Mouse (Mus musculus): ENCODE measurements at regions not wholly inside any gene's neighbourhood (a gene's known extent, or its start where the extent isn't known, plus 50 kb on each side); places are given as distances from the start of the nearest gene placed in this dataset.

DNA sequence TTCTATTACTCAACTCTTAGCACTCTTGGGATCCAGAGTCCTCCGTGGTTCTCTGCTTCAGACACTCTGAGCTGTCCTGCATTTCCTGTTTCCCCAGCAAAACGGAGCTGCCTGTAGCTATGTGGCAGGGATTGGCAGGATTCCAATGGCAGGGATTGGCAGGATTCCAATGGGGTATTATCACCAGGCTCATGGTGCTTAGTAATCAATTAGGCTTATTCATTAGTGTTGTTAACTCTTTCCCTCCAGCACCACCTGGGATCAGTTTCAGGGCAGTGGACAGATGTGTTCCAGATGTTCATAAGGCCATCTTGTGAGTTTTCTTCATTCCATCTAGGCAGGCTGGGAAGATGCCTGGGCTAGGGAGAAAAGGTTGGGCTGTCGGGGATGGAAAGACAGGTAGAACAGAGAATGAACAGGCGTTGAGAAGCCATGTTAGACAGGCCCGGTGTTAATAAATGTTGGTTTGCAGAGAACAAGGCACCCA lies 163.5 kb downstream of the Emp1 start:
- DNase-seq: no peak

DNA sequence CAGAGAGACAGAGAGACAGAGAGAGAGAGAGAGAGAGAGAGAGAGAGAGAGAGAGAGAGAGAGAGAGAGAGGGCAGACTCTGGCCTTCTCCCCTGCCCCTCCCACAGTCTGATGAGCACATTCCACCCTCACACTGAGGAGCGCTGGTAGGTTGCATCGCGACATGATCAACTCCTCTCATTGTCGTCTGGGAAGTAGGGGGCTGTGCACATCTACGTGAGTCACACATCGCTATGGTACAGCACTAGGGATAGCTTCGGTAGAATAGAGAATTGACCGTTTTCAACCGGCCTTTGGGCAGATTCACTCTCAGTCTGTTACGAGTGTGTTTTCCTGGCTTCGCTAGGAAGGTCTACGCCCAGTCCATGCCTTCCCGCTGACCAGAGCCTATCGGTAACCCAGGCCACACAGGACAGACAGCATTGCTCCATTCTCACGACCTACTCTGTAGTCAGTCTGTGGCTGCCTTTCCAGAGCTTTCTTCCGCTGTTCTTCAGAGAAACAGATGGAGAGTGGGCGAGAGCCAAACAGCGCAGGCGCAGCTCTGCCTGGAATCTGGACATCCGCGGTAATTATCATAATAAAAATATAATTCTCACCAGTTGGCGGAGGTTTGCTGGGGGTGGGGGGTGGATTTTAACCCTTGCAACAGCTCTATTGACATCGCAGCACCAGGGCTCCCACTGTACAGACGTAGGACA lies 164.3 kb downstream of the Emp1 start:
- no peak for DNase-seq

DNA sequence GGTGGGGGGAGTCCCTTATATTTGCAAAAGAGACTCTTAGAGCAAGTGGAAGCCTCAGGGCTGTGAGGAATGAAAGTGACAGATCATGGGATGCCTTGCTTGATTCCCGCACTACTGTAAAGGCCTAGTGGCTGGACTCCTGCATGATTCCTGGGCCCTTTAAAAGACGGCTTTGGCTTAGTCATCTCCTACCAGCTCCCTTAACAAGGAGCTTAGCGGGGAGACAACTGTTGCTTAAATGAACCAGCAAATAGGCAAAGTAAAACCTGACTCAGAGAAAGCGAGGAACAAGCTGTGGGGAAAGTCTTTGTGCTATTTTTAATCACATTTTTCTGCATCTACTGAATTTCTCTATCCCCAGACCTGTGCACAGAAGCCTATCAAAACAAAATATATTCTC lies 165.5 kb downstream of the Emp1 start:
- no peak for DNase-seq

DNA sequence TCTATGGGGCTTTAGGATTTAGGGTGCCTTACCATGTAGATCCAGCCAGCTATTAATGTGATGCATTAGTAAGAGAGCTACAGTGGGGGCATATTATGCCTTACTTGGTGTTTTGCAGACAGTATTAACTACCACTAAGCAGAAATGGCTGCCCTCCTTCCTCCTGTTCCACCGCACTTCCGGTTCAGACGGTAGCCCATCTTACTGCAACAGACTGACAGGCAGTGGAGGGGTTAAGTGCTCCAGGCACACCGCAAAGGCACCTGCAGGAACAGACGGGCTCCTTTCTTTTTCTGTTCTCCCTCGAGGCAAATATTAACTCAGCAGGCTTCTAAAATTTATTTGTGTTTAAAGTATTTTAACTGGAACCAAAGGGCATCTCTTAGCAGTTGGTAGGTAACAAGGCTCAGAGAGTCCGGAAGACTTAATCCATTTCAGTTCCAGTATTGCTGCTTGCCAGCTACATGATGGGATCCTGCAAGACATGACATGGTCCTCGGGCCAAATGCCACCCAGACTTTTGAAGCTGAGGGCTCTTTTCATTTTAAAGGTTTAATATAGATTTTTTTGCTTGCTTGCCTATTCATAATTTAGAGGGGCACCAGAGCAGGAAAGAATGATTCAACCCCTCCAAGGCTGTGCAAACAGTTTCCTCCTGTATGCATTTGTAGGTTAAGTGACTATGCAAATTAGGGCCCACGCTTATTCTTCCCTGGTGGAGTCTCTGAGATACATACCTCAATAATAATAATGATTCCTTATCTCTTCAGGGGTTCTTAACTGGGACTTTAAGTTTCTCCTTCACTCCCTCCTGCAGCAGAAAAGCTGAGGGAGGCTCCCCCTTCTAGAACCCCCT lies 177.7 kb downstream of the Emp1 start:
- no peak for DNase-seq

DNA sequence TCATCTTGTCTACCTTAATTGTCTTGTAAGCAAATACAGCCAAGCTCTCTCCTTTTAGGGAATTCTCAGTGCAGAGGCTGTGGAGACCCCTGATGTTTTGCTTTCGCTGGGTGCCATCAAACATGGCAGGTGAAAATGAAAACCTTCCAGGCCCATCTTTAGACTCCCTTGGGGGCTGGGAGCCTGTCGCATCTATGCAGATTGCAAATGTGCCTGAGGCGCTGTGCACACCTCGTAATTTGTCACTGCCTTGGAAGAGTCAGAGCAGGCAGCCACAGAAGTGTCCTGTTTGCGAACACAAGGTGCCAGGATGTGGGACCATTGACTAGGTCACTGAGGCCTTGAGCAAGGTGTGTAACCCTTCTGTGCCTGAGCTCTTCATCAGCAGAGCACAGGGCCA lies 179.2 kb downstream of the Emp1 start:
- no peak for DNase-seq

DNA sequence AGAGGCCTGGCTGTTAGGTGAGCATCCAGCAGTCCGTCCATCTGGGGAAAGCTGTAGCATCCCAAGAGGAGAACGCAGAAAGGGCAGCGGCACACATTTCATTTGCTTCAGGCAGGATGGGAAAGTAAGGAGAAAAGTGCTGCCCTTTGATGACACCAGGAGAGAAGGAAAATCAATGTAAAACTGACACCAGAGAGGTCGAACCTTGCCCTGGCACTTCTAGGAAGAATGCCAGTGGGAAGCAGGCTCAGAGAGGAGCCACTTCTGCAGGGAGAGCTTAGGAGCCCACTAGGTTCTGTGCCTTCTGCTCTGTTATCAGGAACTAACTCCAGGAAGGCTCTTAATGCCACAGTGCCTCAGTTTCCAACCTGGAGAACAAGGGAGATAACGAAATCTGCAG lies 180.0 kb downstream of the Emp1 start:
- no peak for DNase-seq

DNA sequence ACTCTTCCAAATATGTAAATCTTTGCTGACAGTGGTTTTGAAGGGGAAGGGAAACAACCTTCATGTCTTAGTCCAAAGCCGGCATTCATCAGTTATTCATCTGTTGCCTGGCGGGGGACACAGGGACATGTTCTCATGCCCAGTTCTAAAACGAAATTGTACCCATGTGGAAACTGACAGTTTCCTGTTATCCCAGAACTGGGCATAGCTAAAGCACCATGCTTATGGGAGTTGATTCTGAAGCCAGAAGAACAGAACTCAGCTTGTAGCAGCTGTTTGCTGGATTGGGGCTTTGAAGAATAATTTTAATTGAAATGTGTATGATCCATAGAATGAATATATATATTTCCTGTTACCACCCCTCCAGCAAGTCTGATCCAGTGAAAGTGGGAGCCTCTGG lies 181.0 kb downstream of the Emp1 start:
- DNase-seq: no peak

DNA sequence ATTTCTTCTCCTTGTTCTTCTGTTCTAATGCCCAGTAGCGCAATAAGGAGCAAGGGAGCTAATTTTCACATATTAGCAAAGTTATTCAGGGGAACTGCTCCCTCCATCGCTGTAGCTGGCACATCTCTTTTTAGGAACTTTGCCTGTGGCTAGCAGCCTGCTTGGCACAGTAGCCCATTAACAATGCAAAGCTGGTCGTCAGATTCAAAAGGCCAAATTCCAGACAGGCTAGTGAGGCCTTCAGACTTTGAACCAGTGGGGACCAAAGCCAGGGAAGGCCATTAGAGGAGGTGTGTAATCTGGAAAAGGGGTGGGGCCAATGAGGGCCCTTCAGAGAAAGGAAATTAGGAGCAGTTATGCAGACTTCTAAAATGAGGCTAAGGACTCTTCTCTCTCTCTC lies 181.5 kb downstream of the Emp1 start:
- no peak for DNase-seq

DNA sequence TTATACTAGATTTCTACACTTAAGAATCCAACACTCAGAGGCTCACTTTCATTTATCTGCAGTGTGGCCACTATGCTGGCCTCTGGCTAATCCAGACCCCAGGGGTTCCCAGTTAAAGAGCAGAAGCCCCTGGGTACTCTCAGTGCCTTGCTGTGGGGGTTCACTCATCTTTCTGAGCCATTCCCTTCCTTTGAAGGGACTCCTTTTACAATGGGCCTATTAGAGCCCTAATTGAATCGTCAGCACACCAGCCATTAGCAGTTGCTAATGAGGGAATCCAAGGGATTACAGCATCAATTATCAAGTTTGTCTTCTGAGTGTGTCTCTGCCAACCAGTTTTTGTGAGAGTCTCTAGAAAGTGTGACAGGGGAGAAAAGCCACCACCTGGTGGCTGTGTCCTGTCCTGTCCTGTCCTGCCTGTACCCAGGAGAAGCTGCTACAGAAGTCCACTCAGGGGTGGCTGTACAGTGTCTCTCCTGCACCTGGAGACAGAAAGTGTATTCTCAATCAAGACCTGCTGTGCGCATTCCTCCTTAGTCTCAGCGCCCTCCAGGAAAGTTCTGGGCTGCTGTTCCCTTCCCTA lies 188.1 kb downstream of the Emp1 start:
- DNase-seq: no peak

DNA sequence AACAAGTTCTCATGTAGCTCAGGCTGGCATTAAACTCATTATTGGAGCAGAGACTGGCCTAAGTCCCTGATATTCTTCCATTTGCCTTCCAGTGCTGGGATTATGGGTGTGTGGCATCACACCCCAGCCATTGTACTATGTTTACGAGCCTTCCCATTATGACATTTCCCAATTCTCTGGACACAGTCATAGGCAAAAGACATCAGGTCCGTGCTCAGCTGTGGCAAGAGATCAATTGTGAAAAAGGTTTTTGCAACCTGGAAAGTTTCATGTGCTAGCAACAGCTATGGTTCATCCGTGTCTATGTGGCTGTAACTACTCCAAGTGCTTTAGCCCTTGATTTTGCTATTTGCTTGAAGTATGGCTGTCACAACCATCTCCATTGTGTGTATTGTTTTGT lies 190.1 kb downstream of the Emp1 start:
- DNase-seq: no peak

DNA sequence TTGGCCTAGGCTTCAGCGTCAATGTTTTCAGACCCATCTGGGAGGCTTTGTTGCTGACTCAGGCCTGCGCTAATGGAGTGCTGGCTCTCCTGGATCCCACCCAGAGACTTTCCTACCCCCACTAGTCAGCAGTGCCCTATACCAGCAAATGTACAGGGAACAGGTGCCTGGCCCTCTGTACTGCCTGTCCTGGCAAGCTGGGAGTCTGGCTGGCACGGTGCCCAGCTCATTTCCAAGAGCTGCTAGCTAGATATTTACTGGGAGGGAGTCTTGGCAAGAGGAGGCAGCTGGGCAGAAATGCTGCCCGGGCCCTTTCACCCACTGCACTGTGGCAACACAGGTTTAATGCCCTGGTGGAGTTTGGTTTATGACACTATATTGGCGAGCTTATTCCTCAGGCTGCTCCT lies 197.2 kb downstream of the Emp1 start:
- DNase-seq: no peak

DNA sequence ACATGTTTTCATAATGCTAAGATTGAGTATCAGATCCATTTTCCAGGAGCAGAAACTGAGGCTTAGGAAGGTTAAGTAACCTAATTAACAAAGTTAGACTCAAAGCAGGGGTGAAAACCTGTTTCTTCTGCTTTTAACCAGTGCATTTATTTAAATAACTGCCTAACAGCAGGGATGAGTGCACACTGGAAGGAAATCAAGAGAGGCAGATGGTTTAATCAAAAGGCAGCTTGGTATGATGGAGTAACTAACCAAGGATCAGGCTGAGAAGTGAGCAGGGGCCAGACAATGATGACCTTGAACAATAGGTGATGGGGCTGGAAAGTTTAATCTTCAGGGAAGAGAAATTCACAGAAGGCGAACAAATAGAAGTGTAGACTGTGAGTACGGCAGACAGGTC lies 199.9 kb downstream of the Emp1 start:
- DNase-seq: no peak

DNA sequence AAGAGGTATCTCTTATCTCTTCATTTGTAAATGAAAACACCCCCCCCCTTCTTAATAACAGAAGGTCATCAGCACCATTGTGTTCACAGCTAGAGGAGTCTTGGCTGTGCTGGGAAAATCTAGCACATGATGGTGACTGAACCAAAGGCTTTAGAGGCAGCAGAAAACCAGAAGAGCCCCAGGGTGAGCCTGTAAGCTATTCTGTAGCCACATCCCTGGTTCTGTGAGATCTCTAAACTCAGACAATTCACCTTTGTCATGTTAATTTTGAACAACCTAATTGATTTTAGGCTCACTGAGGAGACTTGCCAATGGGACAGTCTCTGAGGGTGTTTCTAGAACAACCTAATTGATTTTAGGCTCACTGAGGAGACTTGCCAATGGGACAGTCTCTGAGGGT lies 201.4 kb downstream of the Emp1 start:
- DNase-seq: no peak

DNA sequence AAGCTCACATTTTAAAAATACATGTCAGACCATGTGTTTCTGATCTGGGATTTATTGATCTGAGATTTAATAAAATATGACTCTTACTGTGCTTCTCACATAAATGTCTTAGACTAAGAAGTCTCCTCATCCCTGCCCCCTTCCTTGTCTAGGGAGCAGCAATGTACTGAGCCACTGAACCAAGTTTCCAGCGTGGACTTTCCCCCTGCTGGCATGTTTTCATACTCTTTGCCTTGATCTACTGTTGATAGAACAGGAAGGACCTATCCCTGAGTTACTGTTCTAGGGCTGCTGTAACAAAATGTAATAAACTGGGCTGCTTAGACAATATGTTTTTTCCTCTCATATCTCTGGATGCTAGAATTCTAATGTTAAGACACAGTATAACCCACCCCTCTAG lies 206.7 kb downstream of the Emp1 start:
- no peak for DNase-seq

DNA sequence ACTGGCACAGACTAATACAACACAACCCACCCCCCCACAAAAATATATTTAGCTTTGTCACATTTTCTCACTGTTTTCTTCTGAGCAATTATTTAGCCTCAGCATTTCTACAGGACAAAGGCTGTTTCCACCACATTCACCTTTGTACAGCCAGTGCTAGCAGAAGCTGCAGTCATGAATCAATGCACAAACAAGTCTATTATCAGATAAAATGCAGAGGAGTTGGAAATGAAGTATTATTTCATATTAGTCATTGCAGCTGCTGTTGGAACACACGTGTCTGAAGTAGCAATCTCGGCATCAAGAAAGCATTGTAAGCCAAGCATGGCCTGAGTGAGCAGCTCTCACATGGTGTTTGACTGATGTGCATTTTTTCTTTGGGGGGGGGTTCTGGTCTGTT lies 212.9 kb downstream of the Emp1 start:
- no peak for DNase-seq

DNA sequence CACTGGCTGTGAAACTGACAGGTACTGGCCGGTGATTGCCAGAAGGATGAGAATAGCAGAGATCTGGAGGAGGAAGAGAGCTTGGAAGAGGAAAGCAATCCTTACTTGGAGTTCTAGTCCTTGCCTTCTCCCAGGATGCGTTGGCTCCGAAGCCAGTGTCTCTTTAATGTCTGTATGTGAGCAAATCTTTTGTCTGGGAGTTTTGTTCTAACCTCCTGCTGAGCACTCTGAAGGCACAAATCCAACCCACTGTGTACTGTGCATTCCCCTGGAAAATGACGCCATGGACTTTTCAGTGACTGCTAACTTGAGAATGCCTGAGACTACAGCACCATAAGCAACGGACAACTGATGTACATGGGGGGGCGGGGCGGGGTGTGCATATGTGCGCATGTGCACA lies 216.4 kb downstream of the Emp1 start:
- DNase-seq: no peak

DNA sequence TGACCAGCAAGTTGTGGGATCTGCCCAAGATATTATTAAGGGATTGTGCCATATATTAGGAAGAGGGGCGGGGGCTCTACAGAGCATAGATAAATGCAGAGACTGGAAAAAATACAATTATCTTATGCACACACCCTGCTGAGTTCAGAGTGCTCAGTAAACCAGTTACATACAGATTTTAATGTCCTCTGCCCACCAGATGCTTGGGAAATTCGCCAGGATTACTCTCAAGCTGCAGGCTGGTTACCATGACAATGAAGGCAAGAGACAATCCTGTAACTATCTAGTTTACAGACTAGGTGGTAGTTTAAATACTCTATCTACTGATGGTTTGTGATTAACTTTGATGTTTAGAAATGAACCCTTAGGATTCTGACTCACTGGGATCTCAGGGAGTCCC lies 220.2 kb downstream of the Emp1 start:
- no peak for DNase-seq

DNA sequence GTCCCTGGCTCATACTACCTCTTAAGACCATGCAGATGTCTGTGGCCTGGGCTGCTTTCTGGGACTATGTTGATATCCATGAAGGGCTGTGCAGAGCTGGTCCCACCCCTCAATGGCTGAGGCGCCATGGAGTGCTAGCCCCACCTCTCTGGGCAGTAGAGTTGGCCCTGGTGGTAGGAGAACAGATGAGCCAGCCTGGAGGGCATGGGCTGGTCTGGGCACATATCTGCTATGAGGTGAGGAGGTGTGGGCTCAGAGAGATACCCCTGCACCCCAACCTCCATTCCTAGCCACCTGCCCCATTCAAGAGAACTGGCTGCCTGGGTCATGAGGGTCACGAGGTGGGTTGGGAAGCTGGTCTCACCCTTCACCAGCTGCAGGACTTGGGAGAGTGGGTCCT lies 222.4 kb downstream of the Emp1 start:
- DNase-seq: no peak

DNA sequence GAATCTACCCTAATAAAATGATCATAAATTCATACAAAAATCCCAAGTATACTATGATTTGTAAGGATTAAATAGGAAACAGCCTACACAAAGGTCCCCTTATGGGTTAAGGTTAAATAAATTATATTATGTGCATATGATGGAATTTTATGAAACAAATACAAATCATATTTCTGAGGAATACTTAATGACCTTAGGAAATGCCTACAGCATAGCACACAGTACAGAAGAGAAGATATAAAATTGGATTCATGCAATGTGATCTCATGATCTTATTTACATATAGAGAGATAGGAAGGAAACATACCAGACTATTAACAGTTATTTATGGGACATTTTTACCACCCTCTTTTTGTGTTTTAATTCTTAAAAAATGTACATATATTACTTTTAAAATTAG lies 227.7 kb downstream of the Emp1 start:
- no peak for DNase-seq

DNA sequence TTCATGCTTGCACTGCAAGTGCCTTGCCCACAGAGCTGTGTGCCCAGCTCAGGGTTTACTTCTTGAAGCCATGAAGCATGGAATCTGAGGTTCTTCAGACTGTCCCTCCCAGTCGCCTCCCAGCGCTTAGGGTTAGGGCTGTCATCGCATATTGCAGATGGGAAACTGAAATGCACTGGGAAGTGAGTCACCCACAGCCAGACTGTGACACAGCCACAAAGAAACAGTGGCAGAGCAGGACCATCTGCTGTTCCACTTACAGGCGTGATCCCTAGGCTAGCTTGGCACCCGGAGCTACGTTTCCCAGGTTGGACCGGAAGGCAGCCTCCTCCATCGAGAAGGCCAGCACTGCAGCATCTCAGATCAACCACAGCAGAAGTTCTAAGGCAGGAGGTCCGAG lies 228.7 kb downstream of the Emp1 start:
- no peak for DNase-seq

DNA sequence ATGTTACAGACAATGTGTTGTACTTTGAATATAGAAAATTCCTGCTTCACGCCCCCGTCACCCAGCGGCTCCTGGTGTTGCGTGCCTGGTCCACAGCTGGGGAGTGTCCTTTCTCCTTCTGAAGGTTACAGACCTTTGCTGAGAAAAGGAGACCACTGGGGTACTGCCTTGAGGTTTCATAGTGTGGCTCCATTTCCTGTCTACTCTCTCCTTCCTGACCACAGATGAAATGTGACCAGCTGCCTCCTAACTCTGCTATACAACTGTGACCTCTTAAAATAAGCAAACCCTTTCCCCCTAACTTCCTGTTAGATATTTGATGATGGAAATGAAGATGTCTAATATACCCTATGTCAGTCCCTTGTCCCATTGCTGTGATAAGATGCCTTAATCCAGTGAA lies 234.0 kb downstream of the Emp1 start:
- DNase-seq: no peak

DNA sequence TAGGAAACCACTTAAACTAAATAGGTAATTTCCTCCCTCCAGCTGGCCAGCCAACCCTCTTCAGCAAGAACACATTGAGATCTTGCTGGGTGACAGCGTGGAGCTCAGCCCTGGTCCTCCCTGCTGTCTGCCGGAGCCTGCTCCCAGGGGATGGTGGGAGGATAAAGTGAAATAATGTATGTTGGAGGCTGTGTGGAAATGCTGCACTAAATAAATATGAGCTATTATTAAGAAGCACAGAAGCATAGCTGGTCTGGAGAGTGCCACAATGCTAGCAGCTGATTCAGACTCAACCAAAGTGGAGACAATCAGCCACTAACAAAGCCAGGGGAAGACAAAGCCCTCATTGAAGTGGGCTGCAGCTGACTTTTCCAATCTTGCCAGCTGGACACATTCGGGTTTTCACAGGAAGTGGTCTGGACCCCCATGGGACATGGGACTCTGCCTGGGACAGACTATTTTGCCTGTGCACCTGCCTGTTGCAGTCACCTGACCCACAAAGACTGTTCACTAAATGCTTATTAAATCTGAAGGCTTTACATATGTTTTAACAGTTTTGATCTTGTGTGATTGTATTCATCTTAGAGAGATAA lies 248.3 kb downstream of the Emp1 start:
- DNase-seq: no peak

DNA sequence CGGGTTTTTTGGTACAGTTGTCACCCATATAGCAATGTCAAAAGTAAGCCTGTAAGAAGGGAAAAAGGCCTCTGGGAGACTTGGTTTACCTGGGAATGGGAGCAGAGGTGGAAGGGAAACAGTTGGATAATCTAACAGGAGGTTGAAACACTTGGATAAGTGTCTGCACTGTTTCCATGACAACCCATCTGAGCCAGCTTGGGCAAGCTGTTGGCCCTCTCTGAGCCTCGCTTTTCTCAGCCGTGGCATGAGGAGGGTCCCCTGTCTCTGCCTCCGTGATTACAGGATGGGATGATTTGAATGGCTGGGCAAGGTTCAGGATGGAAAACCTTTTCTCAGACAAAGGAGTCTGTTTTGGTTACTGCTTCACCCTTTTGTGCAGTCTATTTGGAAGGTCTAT lies 265.6 kb downstream of the Emp1 start:
- no peak for DNase-seq

DNA sequence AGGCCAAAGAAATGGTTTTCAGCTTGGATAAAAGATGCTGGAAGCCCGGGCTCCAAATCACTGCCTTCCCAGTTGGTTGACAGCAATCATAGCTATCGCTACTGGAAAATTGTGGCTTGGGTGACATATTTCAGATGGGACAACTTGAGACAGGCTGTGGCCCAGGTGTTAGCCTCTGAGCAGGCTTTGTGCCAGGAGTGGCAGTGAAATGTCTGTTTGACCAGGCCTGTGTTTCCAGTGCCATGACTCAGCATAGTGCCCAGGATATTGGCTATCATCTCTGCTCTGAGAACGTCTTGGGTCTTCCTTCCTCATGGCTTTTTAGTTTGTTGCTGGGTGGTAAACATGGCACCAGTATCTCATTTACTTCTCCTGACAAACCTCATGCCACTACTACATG lies 266.9 kb downstream of the Emp1 start:
- no peak for DNase-seq
